Mouse (Mus musculus): ENCODE data around the gene Zfp184. TPM values are rescaled to one million over a fixed set of nuclear protein-coding genes. Genes with fewer than 3 reads are reported as not detected.

The Zfp184 gene
- polyA plus RNA-seq, 1 experiment from 2014 or later = 10.3 TPM

DNA sequence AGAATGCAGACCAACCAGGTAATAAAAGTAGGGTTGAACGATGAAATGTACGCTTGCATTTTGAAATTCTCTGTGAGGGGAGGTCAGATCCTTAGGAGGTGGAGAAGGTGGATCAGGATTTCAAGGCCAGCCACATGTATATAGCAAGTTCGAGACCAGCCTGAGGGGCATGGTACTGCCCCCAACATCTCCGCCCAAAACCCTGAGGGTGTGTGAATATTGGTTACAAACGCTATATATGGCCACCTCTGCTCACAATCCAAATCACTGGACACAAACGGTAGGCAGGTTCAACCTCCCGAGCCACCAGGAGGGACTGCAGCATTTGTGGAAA lies 335 bp upstream of the Zfp184 start:
- peak; percentile 65 for ATAC-seq (ENCODE audit: low FRiP score)
- Histone ChIP-seq H3K4me3 (replicated peaks) (peak overlapping the region; percentile 81), H3K27ac (replicated peaks) (peak overlapping the region; percentile 77), H3K27me3 (replicated peaks) (no peaks in the 10 kb centered on the region), H3K4me2 (peak overlapping the region; percentile 71), H3K9me3 (replicated peaks) (no peaks in the 10 kb centered on the region), H3K4me1 (peaks cover 17% of the 10 kb centered on the region), H3K36me3 (peaks cover 4% of the 10 kb centered on the region), H3K9ac (replicated peaks) (peak overlapping the region; percentile 67)
- WGBS = under 1% methylated on average over 7 of the region's 7 CpGs

DNA sequence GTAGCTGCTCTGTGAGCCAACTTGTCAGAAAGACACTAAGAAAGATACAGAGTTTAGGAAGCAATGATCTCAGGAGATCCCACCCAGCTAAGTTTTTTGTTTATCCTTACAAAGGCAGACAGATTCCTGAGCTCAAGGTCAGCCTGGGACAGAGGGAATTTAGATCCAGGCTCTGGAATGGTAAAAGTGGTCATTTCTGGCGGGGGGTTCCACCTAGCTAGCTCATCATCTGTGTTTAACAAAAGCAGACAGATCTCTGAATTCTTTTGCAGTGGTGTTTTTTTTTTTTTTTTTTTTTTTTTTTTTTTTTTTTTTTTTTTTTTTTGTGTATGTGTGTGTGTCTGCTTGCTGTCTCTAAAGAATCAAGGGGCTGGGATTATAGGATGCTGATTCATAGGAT lies 24.4 kb downstream of the Zfp184 start:
- H3K4me3 ChIP-seq (replicated peaks) = no peak overlapping the region
- H3K4me2 ChIP-seq = no peak overlapping the region
- no peak overlapping the region for H3K9ac ChIP-seq (replicated peaks)
- H3K27ac ChIP-seq (replicated peaks) = no peak overlapping the region
- H3K9me3 ChIP-seq (replicated peaks) = no peaks in the 10 kb centered on the region; the same call in 1 of the 2 replicates
- no peak for ATAC-seq (ENCODE audit: low FRiP score)
- no peaks in the 10 kb centered on the region for H3K4me1 ChIP-seq
- WGBS = 37% methylated on average over 1 of the region's 1 CpGs
- H3K27me3 ChIP-seq (replicated peaks) = no peaks in the 10 kb centered on the region
- H3K36me3 ChIP-seq = peaks cover 4% of the 10 kb centered on the region

DNA sequence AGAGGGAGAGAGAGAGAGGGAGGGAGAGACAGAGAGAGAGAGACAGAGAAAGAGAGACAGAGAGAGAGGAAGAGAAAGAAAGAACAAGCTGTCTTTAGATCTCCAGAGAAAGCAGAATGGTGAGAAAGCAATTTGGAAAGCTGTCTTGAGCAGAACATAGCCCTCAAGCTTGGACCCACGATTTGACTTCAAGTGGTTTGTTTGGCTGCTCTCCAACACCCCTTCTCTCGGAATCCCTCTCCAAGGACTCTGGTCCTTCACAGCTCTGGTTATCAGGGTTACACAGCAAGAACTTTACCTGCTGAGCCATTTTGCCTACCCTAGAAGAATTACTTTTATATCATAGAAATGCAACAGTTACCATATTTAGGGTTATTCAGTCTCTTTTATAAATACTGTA lies 24.9 kb downstream of the Zfp184 start:
- no peak overlapping the region for H3K4me2 ChIP-seq
- no peak overlapping the region for H3K27ac ChIP-seq (replicated peaks)
- H3K4me3 ChIP-seq (replicated peaks) = no peak overlapping the region
- H3K36me3 ChIP-seq = no peaks in the 10 kb centered on the region
- H3K4me1 ChIP-seq = no peaks in the 10 kb centered on the region
- ATAC-seq (ENCODE audit: low FRiP score) = no peak
- WGBS = 64% methylated on average over 2 of the region's 2 CpGs
- no peaks in the 10 kb centered on the region; the same call in 1 of the 2 replicates for H3K9me3 ChIP-seq (replicated peaks)
- H3K9ac ChIP-seq (replicated peaks) = no peak overlapping the region
- H3K27me3 ChIP-seq (replicated peaks) = no peaks in the 10 kb centered on the region

DNA sequence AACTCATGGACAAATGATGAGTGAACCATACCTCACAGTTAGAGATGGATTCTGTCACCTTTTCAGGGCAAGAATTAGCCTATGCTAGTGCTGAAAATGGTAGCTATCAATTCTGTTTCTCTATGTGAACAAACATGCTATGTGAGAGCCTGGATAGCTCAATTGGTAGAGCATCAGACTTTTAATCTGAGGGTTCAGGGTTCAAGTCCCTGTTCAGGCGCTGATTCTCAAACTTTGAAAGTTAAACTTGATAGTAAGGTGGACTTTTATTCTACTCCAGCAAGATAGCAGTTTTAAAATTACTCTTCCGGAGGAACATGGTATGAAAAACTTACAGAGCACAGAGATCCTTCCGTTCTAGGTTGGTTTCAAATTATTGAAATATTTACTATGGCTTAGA lies 26.7 kb downstream of the Zfp184 start:
- H3K36me3 ChIP-seq = no peaks in the 10 kb centered on the region
- ATAC-seq (ENCODE audit: low FRiP score) = no peak
- H3K4me3 ChIP-seq (replicated peaks) = no peak overlapping the region
- no peaks in the 10 kb centered on the region for H3K27me3 ChIP-seq (replicated peaks)
- no peak overlapping the region for H3K4me2 ChIP-seq
- no peaks in the 10 kb centered on the region for H3K4me1 ChIP-seq
- no peak overlapping the region for H3K27ac ChIP-seq (replicated peaks)
- H3K9ac ChIP-seq (replicated peaks) = no peak overlapping the region
- no peaks in the 10 kb centered on the region; the same call in 1 of the 2 replicates for H3K9me3 ChIP-seq (replicated peaks)
- 35% methylated on average over 3 of the region's 3 CpGs for WGBS

DNA sequence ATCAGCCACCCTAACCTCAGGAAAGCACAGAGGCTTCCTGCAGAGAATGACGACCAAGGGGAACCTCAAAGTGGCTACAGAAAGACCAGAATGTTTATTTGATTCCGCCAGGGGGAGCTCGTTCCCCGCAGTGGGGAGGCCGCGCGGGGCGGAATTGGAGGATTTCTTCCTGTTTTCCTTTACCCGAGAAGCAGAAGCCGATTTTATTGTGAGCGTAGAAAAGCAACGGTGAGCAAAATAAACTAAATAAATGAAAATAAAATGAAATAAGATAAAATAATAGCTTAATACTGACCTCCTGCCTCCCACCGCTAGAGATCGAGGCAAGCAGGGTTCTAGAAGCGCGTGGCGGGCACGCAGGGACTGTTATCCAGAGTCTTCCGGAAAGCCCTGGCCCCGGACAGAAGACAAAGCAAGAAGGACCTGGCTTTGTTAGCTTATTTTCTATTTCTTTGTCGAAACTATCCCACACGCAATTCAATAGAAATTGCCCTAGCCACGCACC lies 29.4 kb downstream of the Zfp184 start:
- H3K4me3 ChIP-seq (replicated peaks) = peak overlapping the region; percentile 68
- peaks cover 5% of the 10 kb centered on the region for H3K27me3 ChIP-seq (replicated peaks)
- under 1% methylated on average over 23 of the region's 23 CpGs for WGBS
- peak overlapping the region; percentile 65 for H3K9ac ChIP-seq (replicated peaks)
- peak overlapping the region; percentile 50 for H3K4me2 ChIP-seq
- peak; percentile 92 for ATAC-seq (ENCODE audit: low FRiP score)
- H3K9me3 ChIP-seq (replicated peaks) = no peaks in the 10 kb centered on the region
- H3K27ac ChIP-seq (replicated peaks) = peak overlapping the region; percentile 90
- no peaks in the 10 kb centered on the region for H3K4me1 ChIP-seq
- H3K36me3 ChIP-seq = no peaks in the 10 kb centered on the region

DNA sequence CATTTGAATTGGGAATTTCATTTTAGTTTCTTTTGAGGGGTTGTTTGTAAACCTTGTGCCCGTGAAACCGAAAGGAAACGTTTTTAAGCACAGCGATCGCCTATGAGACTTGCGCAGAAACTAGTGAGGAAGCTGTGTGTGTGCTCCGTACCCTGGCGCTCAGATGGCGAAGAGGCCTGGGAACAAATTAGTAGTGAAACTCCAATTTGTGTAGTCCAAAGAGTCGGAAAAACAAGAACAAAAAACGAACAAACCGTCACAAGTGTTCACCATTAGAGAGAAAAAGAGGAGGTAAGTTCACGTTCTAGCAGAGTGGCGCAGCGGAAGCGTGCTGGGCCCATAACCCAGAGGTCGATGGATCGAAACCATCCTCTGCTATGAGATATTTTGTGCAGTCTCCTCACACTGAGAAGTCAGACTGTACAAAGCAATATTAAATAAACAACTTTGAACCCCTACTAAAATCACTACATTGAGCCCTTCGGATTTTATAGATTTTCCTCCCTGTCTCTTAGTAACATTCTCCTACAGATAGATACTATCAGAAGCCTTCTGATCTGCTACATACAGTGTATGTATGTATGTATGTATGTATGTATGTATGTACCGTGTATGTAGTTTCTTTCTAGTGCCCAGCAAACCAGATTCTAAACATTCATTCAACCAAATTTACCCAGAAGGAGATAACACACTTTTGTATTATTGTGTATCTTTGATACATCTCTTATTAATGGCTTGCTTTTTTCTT lies 30.0 kb downstream of the Zfp184 start:
- H3K4me1 ChIP-seq = no peaks in the 10 kb centered on the region
- peak overlapping the region; percentile 50 for H3K4me2 ChIP-seq
- peak overlapping the region; percentile 68 for H3K4me3 ChIP-seq (replicated peaks)
- H3K9me3 ChIP-seq (replicated peaks) = no peaks in the 10 kb centered on the region
- peak overlapping the region; percentile 90 for H3K27ac ChIP-seq (replicated peaks)
- ATAC-seq (ENCODE audit: low FRiP score) = peak; percentile 97
- no peaks in the 10 kb centered on the region for H3K36me3 ChIP-seq
- H3K9ac ChIP-seq (replicated peaks) = peak overlapping the region; percentile 65
- 4% methylated on average over 20 of the region's 20 CpGs for WGBS
- peaks cover 12% of the 10 kb centered on the region for H3K27me3 ChIP-seq (replicated peaks)

DNA sequence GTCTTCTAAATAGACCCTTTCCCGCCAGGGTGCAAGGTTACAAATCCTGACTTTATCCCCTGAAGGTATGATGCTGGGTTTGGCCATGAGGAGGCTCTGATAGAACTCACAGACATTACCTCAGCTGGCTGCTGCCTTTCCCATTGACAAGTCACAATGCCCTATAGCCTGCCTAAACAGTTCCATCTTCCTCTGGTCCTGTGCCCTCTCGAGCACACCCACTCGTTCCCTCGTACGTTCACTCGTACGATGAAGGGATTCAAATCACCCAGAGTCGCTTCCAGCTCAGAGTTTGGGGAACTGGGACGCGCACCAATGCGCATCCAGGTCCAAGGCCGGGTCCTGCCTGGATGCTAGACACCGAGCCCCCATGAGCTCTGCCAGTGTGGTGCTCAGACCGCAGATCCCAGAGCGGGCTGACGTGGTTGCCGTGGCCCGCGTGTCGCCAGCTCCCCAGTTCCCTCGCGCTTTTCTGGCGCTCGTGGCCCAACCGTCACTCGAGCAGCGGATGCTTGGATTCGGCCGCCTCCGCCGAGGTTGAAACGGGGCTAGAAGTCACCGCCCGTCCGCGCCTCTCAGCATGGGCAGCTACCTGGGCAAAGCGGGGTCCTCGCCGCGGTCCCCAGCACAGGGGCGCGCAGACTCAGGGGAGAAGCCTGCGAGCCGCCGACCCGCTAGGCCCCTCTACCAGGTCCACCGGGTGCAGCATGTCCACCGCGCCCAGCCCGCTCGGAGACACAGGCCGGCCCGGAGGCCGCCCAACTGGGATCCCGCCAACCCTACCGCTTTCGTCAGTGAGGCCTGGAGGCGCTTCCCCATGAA lies 36.3 kb downstream of the Zfp184 start, which contains the start of gene Pom121l2:
Gene Pom121l2 (plus strand): TSS at position 214 of the 822 bp plus-strand sequence.
- H3K9me3 ChIP-seq (replicated peaks) = no peaks in the 10 kb centered on the region
- peak; percentile 62; the same call in 1 of the 2 replicates for ATAC-seq (ENCODE audit: low FRiP score)
- H3K4me2 ChIP-seq = peak within 1 kb of the TSS; percentile 97
- H3K36me3 ChIP-seq = no peaks in the 10 kb centered on the region
- peaks cover 13% of the 10 kb centered on the region for H3K4me1 ChIP-seq
- H3K27ac ChIP-seq (replicated peaks) = no peak within 1 kb of the TSS
- peak within 1 kb of the TSS; percentile 62 for H3K9ac ChIP-seq (replicated peaks)
- H3K27me3 ChIP-seq (replicated peaks) = peaks cover 69% of the 10 kb centered on the region
- peak within 1 kb of the TSS; percentile 54 for H3K4me3 ChIP-seq (replicated peaks)
- under 1% methylated on average over 58 of the region's 58 CpGs for WGBS

DNA sequence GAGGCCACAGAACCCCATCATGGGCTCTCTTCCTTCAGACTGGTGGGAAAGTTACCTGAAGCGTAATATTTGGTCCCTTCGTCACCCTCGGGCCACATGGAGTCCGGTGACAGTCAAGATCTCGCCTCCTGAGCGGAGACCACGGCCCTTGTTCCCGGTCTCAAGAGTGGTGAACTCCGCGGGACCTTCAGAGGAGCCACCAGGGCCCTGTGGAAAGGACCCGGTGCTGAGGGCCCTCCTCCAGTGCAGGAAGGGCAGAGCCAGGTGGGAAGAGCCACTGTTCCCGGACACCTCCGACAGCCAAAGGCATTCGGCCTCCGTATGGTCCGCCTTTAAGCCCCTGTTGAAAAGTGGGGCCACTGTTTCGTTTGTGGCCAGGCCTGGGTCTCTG lies 36.9 kb downstream of the Zfp184 start:
- Histone ChIP-seq H3K9me3 (replicated peaks) (no peaks in the 10 kb centered on the region), H3K9ac (replicated peaks) (peak overlapping the region; percentile 62), H3K4me1 (peaks cover 13% of the 10 kb centered on the region), H3K27me3 (replicated peaks) (peaks cover 75% of the 10 kb centered on the region), H3K4me2 (peak overlapping the region; percentile 97), H3K4me3 (replicated peaks) (peak overlapping the region; percentile 54), H3K27ac (replicated peaks) (no peak overlapping the region), H3K36me3 (no peaks in the 10 kb centered on the region)
- ATAC-seq (ENCODE audit: low FRiP score) = peak; percentile 35; the same call in 1 of the 2 replicates
- WGBS = 5% methylated on average over 17 of the region's 17 CpGs

DNA sequence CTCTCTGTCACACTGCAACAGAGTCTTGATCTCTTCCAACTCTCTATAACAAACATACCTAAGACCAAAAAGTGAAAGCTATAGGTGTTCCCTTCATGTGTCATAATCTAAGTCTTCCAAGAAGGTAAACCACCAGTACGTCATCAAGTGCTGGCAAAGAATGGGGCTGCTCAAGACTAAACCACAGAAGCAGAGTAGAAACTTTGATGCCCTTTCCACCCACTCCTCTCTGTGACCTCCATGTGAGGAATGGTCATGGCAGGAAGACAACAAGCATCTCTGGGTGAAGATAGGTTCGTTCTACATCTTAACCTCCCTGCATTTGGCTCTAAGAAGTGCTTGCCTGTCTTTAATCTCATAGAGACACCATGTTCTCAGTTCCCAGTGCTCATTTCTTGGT lies 39.6 kb downstream of the Zfp184 start:
- no peak overlapping the region for H3K9ac ChIP-seq (replicated peaks)
- peaks cover 13% of the 10 kb centered on the region for H3K4me1 ChIP-seq
- H3K4me2 ChIP-seq = no peak overlapping the region
- no peak overlapping the region for H3K27ac ChIP-seq (replicated peaks)
- H3K27me3 ChIP-seq (replicated peaks) = peaks cover 78% of the 10 kb centered on the region
- H3K4me3 ChIP-seq (replicated peaks) = no peak overlapping the region
- H3K9me3 ChIP-seq (replicated peaks) = no peaks in the 10 kb centered on the region
- WGBS = 83% methylated on average over 2 of the region's 2 CpGs
- ATAC-seq (ENCODE audit: low FRiP score) = no peak
- no peaks in the 10 kb centered on the region for H3K36me3 ChIP-seq

DNA sequence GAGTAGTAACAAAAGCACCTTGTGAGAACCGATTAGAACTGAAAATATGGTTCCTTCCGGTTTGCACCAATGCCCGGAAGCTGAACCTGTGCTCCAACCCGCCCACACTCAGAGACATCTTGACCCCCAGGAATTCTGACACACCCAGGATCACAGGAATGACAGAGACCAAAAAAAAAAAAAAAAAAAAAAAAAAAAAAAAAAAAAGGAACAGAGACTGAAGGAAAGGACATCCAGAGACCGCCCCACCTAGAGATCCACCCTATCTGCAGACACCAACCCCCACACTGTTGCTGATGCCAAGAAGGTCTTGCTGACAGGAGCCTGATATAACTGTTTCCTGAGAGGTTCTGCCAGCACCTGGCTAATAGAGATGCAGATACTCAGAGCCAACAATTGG lies 47.7 kb downstream of the Zfp184 start:
- peaks cover 61% of the 10 kb centered on the region for H3K27me3 ChIP-seq (replicated peaks)
- H3K4me3 ChIP-seq (replicated peaks) = no peak overlapping the region
- H3K4me2 ChIP-seq = no peak overlapping the region
- H3K36me3 ChIP-seq = no peaks in the 10 kb centered on the region
- no peak overlapping the region for H3K27ac ChIP-seq (replicated peaks)
- no peak overlapping the region for H3K9ac ChIP-seq (replicated peaks)
- 91% methylated on average over 5 of the region's 5 CpGs for WGBS
- no peak for ATAC-seq (ENCODE audit: low FRiP score)
- peaks cover 14% of the 10 kb centered on the region for H3K4me1 ChIP-seq
- no peaks in the 10 kb centered on the region for H3K9me3 ChIP-seq (replicated peaks)

DNA sequence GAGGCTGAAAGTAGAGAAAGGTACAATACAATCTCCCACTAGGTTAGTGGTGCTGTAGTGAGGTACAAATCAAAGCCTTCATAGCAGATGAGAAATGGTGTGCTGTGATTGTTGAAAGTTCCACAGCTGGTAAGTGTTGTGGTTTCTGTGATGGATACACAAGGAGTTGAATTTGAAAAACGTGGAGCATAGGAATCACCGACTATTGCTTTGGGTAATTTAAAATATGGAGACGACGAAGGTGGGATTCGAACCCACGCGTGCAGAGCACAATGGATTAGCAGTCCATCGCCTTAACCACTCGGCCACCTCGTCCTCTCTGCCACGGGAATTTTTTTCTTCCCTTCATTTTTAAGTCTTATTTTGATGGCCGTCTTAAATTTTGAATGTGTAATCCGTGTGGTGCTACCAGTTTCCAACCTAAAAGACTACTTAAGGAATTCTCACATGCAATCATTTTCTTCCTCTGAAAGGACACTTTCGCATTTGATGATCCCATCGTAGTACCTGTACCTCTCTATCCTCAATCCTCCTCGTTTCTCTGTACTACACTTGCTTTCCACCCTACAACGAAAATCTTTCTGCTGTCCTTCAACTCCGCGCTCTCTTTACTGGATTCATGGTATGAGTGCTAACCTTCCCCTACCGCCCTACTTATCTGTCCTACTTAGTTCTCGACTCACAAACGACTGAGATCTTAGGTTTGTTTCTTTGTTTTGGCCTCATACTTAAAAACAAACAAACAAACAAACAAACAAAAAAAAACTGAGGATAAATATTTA lies 49.3 kb downstream of the Zfp184 start:
- Histone ChIP-seq H3K4me1 (peaks cover 14% of the 10 kb centered on the region), H3K36me3 (no peaks in the 10 kb centered on the region), H3K4me2 (no peak overlapping the region), H3K9ac (replicated peaks) (no peak overlapping the region), H3K27ac (replicated peaks) (no peak overlapping the region), H3K27me3 (replicated peaks) (peaks cover 71% of the 10 kb centered on the region), H3K4me3 (replicated peaks) (no peak overlapping the region), H3K9me3 (replicated peaks) (no peaks in the 10 kb centered on the region)
- no peak for ATAC-seq (ENCODE audit: low FRiP score)
- WGBS = 2% methylated on average over 22 of the region's 22 CpGs

All from neural tube, embryonic 15.5 days (tissue).